ENCODE assay signal across 28 mouse cellular contexts in genomic region chr9:78164741-78165140, GRCm38 (mm10).
"Had no signal": no experiment of that assay in that cellular context is flagged by ENCODE, and none has a peak within 500 bp of the region (broad histone marks: within the 10 kb centered on the region; RNA-seq: fewer than 3 reads in every experiment).

No protein-coding gene starts in this region.

- DNase-seq: cerebellum, adult 2 months; cerebellum, adult 8-10 months; cerebellum, adult 9-10 months; cerebellum, adult 9-11 months; cerebellum, postnatal 10 days; cerebellum, postnatal 14 days; cerebellum, postnatal 25 days; cerebellum, postnatal 36 days; embryo, embryonic 11 days; forebrain, postnatal 0 days; gastrocnemius, adult 2 months; gastrocnemius, postnatal 10 days; gastrocnemius, postnatal 14 days; gastrocnemius, postnatal 25 days; gastrocnemius, postnatal 36 days; heart, adult 18-20 months; heart, adult 2 months had no signal

- H3K4me1 ChIP-seq: embryonic facial prominence, embryonic 10.5 days; embryonic facial prominence, embryonic 12.5 days; embryonic facial prominence, embryonic 13.5 days; embryonic facial prominence, embryonic 15.5 days; forebrain, embryonic 10.5 days; forebrain, embryonic 12.5 days; forebrain, embryonic 13.5 days; forebrain, embryonic 15.5 days had no signal

- H3K27ac ChIP-seq: embryonic facial prominence, embryonic 10.5 days; embryonic facial prominence, embryonic 12.5 days; embryonic facial prominence, embryonic 13.5 days; embryonic facial prominence, embryonic 15.5 days; forebrain, embryonic 10.5 days; forebrain, embryonic 12.5 days; forebrain, embryonic 13.5 days; forebrain, embryonic 15.5 days; gastrocnemius, adult 2 months; heart, adult 2 months had no signal

- H3K27me3 ChIP-seq: embryonic facial prominence, embryonic 12.5 days; embryonic facial prominence, embryonic 13.5 days; embryonic facial prominence, embryonic 15.5 days; forebrain, embryonic 12.5 days; forebrain, embryonic 13.5 days; forebrain, embryonic 15.5 days had no signal

- ATAC-seq: forebrain, embryonic 13.5 days; forebrain, embryonic 14.5 days; forebrain, embryonic 15.5 days; forebrain, embryonic 16.5 days; forebrain, postnatal 0 days had no signal

- H3K4me3 ChIP-seq: embryonic facial prominence, embryonic 10.5 days; embryonic facial prominence, embryonic 12.5 days; embryonic facial prominence, embryonic 13.5 days; embryonic facial prominence, embryonic 15.5 days; erythroblast, embryonic 14.5 days; forebrain, embryonic 10.5 days; forebrain, embryonic 12.5 days; forebrain, embryonic 13.5 days; forebrain, embryonic 15.5 days; gastrocnemius, adult 2 months; heart, adult 2 months had no signal

- H3K4me2 ChIP-seq: embryonic facial prominence, embryonic 12.5 days; embryonic facial prominence, embryonic 13.5 days; embryonic facial prominence, embryonic 15.5 days; forebrain, embryonic 12.5 days; forebrain, embryonic 13.5 days; forebrain, embryonic 15.5 days had no signal

- H3K9me3 ChIP-seq: embryonic facial prominence, embryonic 10.5 days; embryonic facial prominence, embryonic 12.5 days; embryonic facial prominence, embryonic 13.5 days; embryonic facial prominence, embryonic 15.5 days; forebrain, embryonic 10.5 days; forebrain, embryonic 12.5 days; forebrain, embryonic 13.5 days; forebrain, embryonic 15.5 days had no signal

- H3K9ac ChIP-seq: embryonic facial prominence, embryonic 12.5 days; embryonic facial prominence, embryonic 13.5 days; embryonic facial prominence, embryonic 15.5 days; forebrain, embryonic 12.5 days; forebrain, embryonic 13.5 days; forebrain, embryonic 15.5 days; forebrain, postnatal 0 days had no signal
